Comparison of ENCODE assay signal across 8 mouse cellular contexts in genomic region chr12:13269570-13270390, GRCm38 (mm10). TPM values are rescaled to one million over a fixed set of nuclear protein-coding genes. Genes with fewer than 3 reads are reported as not detected.
A peak's percentile ranks its signal among the peaks of the same experiment; 100 is the strongest.
DNase-seq lines count a peak whose midpoint lies in the region; ATAC-seq and TF ChIP-seq lines count a peak whose summit lies in the region.

No protein-coding gene starts in this region.

- H3K27me3 ChIP-seq in hindbrain, embryonic 14.5 days (ENCODE audit: control insufficient read depth, insufficient read depth, low read length), result no peaks in the 10 kb centered on the region
- no peaks in the 10 kb centered on the region for H3K27me3 ChIP-seq in midbrain, embryonic 13.5 days

- peaks cover 4% of the 10 kb centered on the region; the same call in 1 of the 2 replicates for H3K4me1 ChIP-seq in lung, adult 2 months (ENCODE audit: control insufficient read depth, insufficient read depth, low read length)
- no peaks in the 10 kb centered on the region; the same call in 1 of the 2 replicates for H3K4me1 ChIP-seq in brown adipose tissue, adult 24 weeks (ENCODE audit: control insufficient read depth, insufficient read depth, insufficient read length, low read length)
- H3K4me1 ChIP-seq in hindbrain, embryonic 14.5 days (replicated peaks; ENCODE audit: control insufficient read depth, insufficient read depth, low read length), result peaks cover 15% of the 10 kb centered on the region; the same call in 1 of the 2 replicates
- peaks cover 18% of the 10 kb centered on the region for H3K4me1 ChIP-seq in midbrain, embryonic 13.5 days (replicated peaks)

- TF ChIP-seq POLR2A in lung, adult 2 months (IDR thresholded peaks at IDR 0.05; ENCODE audit: borderline replicate concordance, extremely low read depth, low read depth, low read length), result no peak

- peak overlapping the region; percentile 70 for H3K4me2 ChIP-seq in hindbrain, embryonic 14.5 days (replicated peaks)
- peak overlapping the region; percentile 76 for H3K4me2 ChIP-seq in midbrain, embryonic 13.5 days (replicated peaks)

- H3K4me3 ChIP-seq in lung, adult 2 months (replicated peaks; ENCODE audit: extremely low read depth, low read depth, low read length), result peak overlapping the region; percentile 94
- H3K4me3 ChIP-seq in brown adipose tissue, adult 24 weeks (ENCODE audit: insufficient read depth, low read depth, low read length), result peak overlapping the region; percentile 98
- peak overlapping the region; percentile 86 for H3K4me3 ChIP-seq in hindbrain, embryonic 14.5 days (replicated peaks; ENCODE audit: low read length)
- peak overlapping the region; percentile 88 for H3K4me3 ChIP-seq in midbrain, embryonic 13.5 days (replicated peaks)

- no peak for DNase-seq in lung, adult 2 months
- DNase-seq in lung, postnatal 36 days, result no peak
- DNase-seq in hindbrain, embryonic 14.5 days (ENCODE audit: low spot score), result no peak
- DNase-seq in layer of hippocampus, postnatal 25 days (ENCODE audit: extremely low spot score in 1 of 2, low spot score in 1 of 2), result no peak
- no peak for DNase-seq in layer of hippocampus, adult 9-11 months
- no peak for DNase-seq in spleen, postnatal 14 days (ENCODE audit: low spot score in 2 of 2)

- ATAC-seq in hindbrain, embryonic 14.5 days (ENCODE audit: low FRiP score), result peak; percentile 40
- peak; percentile 51 for ATAC-seq in midbrain, embryonic 13.5 days

- H3K36me3 ChIP-seq in hindbrain, embryonic 14.5 days (replicated peaks; ENCODE audit: control insufficient read depth, insufficient read depth), result peaks cover 11% of the 10 kb centered on the region
- H3K36me3 ChIP-seq in midbrain, embryonic 13.5 days, result peaks cover 9% of the 10 kb centered on the region

- no peak overlapping the region for H3K27ac ChIP-seq in brown adipose tissue, adult 24 weeks (replicated peaks; ENCODE audit: low read depth, low read length)
- peak overlapping the region; percentile 70 for H3K27ac ChIP-seq in hindbrain, embryonic 14.5 days
- peak overlapping the region; percentile 68 for H3K27ac ChIP-seq in midbrain, embryonic 13.5 days

- 40% methylated on average over 16 of the region's 16 CpGs for WGBS in lung, adult 2 months
- WGBS in hindbrain, embryonic 14.5 days, result 49% methylated on average over 16 of the region's 16 CpGs
- WGBS in midbrain, embryonic 13.5 days, result 50% methylated on average over 16 of the region's 16 CpGs

- no peaks in the 10 kb centered on the region for H3K9me3 ChIP-seq in hindbrain, embryonic 14.5 days (ENCODE audit: control insufficient read depth, low read length)
- no peaks in the 10 kb centered on the region for H3K9me3 ChIP-seq in midbrain, embryonic 13.5 days

- no peak for TF ChIP-seq CTCF in lung, adult 2 months (IDR thresholded peaks at IDR 0.05; ENCODE audit: insufficient read depth, low read length)

- H3K9ac ChIP-seq in hindbrain, embryonic 14.5 days, result peak overlapping the region; percentile 86
- peak overlapping the region; percentile 84 for H3K9ac ChIP-seq in midbrain, embryonic 13.5 days (replicated peaks)

RNA-seq across cellular contexts. Expression of gene Nbas, which starts 0.8 kb away (rescaled TPM):
- polyA plus RNA-seq in lung, adult 2 months (2012; rRNA removed), result 13.5 and 16.4 TPM in 2 replicates
- 6.9 and 11.5 TPM in 2 replicates for polyA plus RNA-seq in brown adipose tissue, adult 24 weeks (2012; ENCODE audit: insufficient read depth, insufficient read length, missing spikeins)
- polyA plus RNA-seq in hindbrain, embryonic 14.5 days (2014; fragmentation: Nextera tagmentation; extraction: Ambion mirVana), result 21.9 and 22.1 TPM in 2 replicates
- polyA plus RNA-seq in midbrain, embryonic 13.5 days (2015; fragmentation: Nextera tagmentation; extraction: Ambion mirVana), result 14.5 and 14.9 TPM in 2 replicates
- total RNA-seq in layer of hippocampus, postnatal 25 days (2021), result 10 to 100 TPM; 30.7 to 33.0 TPM

RNA-seq across cellular contexts. Expression of gene Ddx1, which starts 20.8 kb away (rescaled TPM):
- 3.4 and 7.8 TPM in 2 replicates for polyA plus RNA-seq in lung, adult 2 months (2012; rRNA removed)
- polyA plus RNA-seq in brown adipose tissue, adult 24 weeks (2012; ENCODE audit: insufficient read depth, insufficient read length, missing spikeins), result 46.5 and 50.2 TPM in 2 replicates
- 144 and 160 TPM in 2 replicates for polyA plus RNA-seq in hindbrain, embryonic 14.5 days (2014; fragmentation: Nextera tagmentation; extraction: Ambion mirVana)
- polyA plus RNA-seq in midbrain, embryonic 13.5 days (2015; fragmentation: Nextera tagmentation; extraction: Ambion mirVana), result 129 and 136 TPM in 2 replicates
- 100 to 1,000 TPM; 123 to 138 TPM for total RNA-seq in layer of hippocampus, postnatal 25 days (2021)
